Mouse (Mus musculus) kidney, adult 9 months (tissue): ENCODE data around the gene Gm11172.
"Not testable (repeated sequence)": the region's sequence is repeated elsewhere in the genome, so short reads cannot be mapped to it uniquely, and the experiment has no call there.

Experiments
- DNase-seq: peaks from one replicate; pipeline ENCODE4 v3.0.0; 2022

Gene Gm11172

DNA sequence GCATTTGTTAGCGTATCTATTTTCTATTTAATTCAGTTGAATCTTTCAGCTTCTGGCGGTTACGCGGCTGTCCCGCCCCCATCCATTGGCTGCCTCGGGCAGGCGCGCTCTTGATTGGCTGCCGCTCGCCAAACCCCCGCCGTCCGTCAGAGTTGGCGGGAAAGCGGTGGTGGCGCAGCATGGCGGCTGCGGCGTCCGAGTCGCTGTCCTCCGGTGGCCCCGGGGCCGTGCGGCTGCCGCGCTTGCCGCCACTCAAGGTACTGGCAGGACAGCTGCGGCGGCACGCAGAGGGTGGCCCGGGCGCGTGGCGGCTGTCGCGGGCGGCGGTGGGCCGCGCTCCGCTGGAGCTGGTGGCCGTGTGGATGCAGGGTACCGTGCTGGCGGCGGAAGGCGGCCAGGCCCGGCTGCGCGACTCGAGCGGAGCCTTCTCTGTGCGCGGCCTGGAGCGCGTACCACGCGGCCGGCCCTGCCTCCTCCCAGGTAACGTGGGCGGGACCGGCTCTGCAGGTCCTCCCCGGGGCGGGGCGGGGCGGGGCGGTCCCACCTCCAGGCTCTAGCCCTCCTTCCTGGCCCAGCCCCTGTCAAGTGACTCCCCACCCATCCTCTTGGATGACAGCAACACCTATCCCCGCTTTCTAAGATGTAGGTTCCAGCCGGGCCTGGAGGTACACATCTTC, 22.3 kb downstream of the Gm11172 start, which contains the start of gene Rmi2:
Gene Rmi2 (plus strand): TSS at position 149 of the 677 bp plus-strand sequence.
- peak; percentile 80 for DNase-seq

DNA sequence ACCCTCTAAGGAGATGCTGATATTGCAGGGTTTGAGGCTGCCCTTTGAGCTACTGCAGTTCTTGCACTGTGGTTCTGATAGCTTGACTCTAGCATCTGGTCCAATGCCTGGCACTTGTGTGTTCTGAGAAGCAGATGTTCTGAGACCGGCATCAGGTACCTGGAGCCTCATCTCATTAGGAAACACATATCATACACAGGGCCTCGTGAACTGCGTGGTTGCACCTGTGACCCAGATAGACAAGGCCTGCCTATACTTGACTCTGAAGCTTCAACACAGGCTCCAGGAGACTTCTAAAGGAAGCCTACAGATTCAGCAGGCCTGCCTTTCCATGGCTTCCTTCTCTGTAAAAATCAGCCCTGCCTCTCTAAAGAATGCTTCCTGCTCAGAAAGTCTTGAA, 23.7 kb downstream of the Gm11172 start:
- DNase-seq, result no peak

DNA sequence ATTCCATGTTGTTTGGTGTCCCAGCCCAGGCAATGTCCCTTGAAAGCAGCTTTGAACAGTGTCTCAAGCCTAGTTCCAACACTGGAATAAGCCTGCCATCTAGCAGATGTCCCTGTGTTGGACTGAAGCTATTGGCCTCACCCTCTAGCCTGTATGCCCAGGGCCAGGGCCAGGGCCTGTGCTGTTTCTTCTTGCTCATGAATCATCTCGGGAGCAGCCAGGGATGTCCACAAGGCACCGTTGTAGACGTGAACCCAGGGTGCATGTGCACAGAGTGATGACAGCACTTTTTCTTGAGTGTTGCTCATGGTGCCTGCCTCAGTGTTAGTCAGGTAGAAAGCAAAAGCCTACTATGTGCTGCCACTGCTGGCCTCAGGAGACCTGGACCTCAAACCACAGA, 24.5 kb downstream of the Gm11172 start:
- no peak for DNase-seq

DNA sequence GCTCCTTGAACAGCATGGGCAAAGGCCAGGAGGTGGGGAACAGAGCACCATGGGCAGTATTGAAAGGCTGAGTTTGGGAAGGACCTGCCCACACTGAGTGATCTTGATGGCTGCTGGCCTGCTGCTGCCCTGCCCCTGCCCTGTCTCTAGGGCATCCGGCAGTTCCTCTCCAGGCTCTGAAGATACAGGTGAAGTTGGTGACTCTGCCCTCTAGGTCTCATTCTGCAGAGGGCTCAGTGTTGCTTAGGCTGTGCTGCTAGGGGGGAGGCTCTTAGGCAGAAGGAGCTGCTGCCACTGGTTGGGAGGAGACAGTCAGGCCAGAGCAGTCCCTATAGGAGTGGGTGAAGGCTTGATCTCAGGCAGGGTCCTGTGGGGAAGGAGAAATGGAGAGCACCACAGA, 25.2 kb downstream of the Gm11172 start:
- DNase-seq, result no peak

DNA sequence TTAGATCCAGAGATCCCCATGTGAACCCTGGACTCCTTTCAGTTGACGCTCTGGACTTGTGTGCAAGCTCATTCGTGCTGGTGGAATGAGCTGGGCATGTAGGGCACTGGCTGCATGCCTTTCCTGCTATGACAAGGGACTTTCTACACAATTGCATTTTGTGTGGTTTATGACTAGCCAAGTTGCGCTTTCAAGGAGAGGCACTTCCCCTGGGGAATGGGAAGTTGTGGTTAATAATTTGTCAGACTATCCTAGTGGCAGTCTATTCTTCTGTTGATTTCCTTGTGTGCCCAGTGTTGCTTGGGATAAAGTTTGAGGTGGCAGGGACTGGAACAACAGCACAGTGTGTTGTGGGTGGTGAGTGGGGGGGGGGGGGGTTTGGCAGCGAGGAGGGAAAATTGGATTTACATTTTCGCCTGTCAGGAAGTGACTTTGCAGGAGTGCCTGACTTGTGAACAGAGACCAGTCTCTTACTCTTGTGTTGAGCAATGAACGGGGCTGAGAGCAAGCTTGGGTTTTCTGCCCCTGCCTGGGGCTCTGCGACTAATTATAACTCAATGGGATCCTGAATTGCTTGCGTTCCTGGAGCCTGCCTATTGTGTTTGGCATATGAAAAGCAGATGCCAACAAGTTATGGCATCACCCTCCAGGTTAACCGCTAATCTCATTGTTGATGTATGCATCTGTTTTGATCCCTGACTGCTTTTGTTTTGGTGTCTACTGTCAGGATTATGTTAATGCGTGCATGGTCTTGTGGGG, 26.0 kb downstream of the Gm11172 start:
- peak; percentile 43 for DNase-seq

DNA sequence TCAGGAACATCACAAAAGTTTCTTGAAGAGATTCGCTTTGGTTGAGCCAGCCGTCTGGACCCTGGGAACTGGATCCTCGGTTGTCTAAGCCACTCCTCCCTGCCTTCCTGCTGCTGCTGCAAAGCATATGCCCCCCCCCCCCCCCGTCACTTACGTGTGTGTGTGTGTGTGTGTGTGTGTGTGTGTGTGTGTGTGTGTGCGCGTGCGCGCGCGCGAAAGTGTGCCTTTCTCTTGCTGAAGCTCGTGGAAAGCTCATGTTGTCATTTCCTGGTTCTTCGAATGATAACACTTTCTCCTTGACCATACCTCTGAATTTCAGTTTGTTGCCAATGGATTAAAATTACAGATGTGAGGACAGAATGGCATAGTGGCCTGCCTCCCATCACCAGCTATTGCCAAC, 27.3 kb downstream of the Gm11172 start:
- no peak for DNase-seq

DNA sequence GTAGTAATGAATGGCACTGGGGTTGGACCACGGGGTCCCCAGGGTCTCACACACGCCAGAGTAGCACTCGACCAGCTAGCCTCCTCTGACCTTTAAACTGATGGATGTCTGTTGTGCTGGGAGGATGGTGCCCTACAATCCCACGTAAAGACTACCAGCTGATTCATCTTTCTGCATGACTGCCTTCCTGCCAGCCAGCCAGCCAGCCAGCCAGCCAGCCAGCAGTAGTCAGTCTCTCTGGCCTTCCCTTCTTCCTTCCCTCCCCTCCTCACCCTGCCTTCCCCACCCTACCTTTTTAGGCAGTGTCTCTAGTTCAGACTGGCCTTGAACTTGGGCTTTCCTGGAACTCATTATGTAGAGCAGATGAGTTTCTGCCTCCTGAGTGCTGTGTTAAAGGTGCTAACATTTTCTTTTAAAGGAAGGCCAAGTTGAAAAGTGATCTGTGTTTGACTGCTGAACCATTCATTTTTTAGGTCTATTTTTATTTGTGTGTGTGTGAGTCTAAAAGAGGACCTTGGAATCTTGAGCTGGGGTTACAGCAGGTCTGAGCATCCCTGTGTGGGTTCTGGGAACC, 29.7 kb downstream of the Gm11172 start:
- DNase-seq, result peak; percentile 44

DNA sequence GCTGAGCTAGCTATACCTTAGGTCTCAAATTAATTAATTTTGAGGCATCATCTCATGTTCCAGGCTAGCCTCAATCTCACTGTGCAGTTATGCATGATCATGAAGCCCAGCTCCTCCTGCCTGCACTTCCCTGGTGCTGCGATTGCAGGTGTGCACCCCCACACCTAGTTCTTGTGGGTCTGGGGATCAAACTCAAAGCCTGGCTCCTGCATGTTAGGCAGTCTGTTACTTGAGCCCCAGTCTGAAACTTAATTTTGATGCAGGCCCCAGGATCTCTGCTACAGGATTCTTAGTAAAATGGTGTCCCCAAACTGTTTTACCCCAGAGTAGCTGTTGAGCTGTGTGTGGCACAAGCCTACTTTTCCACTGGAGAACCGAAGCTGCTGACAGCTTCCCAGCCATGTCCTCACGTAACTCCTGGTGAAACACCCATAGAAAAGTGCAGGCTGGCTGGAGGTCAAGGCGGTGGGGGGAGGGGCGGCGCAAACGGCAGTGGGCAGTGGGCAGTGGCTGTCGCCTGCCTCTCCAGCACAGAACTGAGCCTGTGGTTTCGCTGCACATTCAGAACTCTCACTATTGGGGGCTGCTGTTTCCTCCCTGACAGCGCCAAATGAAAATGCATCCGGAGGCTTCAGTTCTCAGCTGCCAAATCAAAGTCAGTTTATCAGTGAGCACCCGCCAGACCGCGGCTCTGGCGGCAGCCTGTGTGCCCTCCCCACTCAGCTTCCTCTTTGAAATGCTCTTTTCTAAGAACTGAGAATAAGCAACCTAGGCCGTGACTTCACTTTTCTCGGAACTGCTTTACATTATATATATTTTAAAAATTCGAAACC, 31.0 kb downstream of the Gm11172 start:
- DNase-seq, result peak; percentile 28

DNA sequence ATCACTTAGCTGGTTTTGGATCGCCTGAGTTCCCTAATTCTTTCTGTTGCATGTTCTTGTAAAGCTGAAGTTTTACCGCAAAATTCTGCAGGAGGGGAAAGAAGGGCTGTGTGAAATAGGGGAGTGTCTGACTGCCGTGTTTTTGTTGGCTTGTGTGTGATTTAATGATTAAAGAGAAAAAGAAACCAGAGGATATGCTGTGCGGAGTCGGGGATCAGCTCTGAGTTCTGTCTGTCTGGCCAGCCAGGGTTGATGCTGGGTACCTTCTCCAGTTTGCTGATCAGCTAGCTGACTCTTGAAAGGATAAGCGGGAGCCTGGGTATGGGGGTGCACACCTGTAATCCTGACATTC, 31.6 kb downstream of the Gm11172 start:
- peak; percentile 30 for DNase-seq

DNA sequence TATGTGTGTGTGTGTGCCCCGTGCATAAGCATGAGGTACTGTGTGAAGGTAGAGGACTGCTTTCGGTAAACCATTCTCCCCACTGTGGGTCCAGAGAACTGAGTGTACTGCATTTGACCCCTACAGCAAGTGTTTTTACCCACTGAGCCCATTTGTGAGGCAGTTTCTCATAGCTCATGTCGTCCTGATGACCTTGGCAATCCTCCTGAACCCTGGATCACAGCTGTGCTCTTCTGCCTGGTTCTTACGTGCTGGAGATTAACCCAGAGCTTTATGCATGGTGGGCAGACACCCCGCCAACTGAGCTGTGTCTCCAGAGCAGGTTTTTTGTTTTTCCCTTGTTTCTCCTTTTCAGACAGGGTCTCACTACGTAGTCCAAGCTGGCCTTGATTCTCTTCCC, 33.2 kb downstream of the Gm11172 start:
- no peak for DNase-seq

DNA sequence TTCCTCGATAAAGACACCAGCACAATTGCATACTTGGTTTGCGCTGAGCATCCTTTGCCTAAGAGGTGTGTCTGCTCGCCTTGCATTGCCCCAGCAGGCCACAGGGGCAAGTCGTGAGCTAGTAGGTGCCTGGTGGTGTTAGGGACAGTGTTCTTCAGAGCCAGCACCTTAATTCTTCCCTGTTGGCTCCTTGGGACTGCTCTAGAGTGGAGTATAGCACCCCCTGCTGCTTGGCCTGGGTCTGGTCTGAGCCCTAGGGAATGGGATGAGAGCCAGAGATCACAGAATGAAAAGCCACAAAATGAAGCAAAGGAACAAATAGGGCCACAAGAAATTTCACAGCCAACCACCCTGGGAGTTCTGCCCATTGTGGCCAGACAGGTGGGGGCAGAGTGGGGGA, 33.8 kb downstream of the Gm11172 start:
- DNase-seq, result peak; percentile 82

DNA sequence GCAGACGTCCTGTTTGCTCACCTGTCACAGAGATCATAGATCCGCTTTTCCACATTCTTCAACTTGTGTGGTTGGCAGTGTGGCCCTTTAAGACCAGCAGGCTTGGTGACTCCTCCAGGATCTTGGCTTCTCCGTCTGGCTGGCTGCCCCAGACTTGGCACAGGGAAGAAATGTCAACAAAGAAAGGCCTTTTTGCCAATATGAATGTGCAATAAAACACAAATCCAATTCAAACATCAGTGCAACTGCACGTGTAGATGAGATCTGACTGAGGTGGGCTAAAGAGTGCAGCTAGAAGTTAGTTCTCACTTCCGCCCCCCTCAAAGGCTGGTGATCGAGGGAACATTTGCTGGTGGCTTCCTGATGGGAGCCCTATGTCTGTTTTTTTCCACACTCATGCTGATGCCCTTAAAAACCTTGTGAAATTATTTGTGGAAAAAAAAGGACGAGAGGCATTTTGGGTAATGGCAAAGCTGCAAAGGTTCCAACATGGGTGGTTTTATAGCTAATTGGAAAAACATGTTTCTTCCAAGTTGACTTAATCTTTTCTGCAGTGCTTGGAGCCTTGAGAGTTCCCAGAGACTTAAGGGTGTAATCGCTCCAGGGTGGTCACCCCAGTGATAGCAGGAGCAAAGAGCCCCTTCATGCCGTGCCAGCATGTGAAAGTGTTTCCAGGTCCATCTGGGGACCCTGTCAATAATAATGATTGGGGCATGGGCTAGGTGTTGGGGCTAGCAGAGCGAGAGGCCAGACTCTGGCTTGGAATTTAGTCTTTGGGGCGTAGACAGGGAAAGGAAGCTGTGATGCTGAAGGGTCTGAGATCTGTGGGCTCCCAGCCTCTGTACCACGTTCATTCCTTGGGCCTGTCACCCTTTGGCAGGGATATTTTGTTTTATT, 37.5 kb downstream of the Gm11172 start:
- peak; percentile 73 for DNase-seq

DNA sequence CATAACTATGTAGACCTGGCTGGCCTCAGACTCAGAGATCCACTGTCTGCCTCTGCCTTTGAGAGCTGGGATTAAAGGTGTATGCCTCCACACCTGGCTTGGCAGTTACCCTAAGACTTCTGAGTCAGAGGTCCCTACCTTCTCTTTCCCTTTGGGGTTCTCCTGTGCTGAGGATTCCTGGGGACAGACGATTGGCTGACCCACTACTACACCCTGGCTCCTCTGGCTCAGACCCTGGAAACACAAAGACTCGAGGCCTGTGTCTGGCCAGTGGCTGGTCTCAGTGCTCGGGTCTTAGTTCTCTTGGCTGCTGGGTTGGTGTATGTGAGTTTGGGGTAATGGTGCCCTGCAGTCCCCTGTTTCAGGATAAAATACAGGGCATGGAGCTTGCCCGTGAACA, 38.2 kb downstream of the Gm11172 start:
- DNase-seq, result no peak

DNA sequence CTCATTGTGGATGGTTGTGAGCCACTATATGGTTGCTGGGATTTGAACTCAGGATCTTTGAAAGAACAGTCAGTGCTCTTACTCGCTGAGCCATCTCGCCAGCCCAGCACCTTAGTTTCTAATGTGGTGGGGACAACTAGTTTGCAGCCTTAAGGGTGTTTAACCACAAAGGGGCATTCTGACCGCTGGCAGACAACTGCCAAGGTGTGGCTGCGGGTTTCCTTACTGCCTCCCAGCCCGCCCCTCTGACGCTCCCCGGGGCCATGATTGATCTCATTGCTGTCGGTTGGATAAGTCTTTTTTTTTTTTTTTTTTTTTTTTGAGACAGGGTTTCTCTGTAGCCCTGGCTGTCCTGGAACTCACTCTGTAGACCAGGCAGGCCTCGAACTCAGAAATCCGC, 39.5 kb downstream of the Gm11172 start:
- not testable (repeated sequence) for DNase-seq

DNA sequence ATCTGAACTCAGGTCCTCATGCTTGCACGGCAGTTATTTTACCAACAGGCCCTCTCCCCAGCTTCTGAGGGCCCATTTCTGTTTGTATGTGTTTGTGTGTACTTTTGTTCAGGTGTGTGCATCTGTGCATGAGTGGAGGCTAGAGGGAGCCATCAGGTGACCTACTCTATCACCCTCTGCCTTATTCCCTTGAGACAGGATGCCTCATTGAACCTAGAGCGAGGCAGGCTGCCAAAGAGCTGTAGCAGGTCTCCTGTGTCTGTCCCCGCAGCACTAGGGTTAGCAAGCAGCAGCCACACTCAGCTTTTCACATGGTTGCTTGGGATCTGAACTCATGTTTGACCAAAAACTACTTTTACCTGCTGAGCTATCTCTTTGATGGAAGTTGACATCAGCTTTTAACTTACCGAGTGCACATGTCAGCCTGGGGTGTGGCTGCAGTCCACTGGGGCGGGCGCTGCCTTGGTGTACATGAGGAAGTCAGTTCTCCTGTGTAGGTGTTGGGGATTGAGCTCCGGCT, 47.1 kb downstream of the Gm11172 start:
- DNase-seq, result no peak

DNA sequence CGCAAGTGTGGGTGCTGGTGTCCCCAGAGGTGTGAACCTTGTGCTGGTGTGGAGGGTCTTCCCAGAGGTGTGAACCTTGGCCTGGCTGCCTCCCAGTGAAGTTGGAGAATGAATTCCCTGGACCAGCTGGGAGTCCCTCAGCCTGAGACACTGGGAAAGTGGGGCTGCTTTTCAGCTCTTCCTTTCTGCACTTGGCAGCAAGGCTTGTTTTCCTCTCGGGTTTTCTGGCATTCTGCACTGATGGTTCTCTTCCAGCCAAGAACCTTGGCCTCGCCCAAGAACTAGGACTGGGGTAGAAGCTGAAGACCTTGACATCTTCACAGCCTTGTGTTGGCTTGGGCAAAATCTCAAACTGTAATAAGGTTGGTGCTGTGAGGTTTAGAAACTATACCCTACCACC, 48.7 kb downstream of the Gm11172 start:
- no peak for DNase-seq
